14 mouse cellular contexts compared by ENCODE assay signal in genomic region chr3:93299832-93300231, GRCm38 (mm10). TPM values are rescaled to one million over a fixed set of nuclear protein-coding genes. Genes with fewer than 3 reads are reported as not detected.
"Had no signal": no experiment of that assay in that cellular context is flagged by ENCODE, and none has a peak within 500 bp of the region (broad histone marks: within the 10 kb centered on the region; RNA-seq: fewer than 3 reads in every experiment).

No protein-coding gene starts in this region.

- DNase-seq: kidney, adult 18-20 months; kidney, adult 9 months; kidney, postnatal 14 days; kidney, postnatal 4 days; liver, postnatal 0 days; lung, embryonic 14.5 days; thymus, adult 2 months; thymus, postnatal 14 days; thymus, postnatal 4 days had no signal

RNA-seq across cellular contexts. Expression of gene Hrnr, which starts 19.7 kb away (rescaled TPM):
- total RNA-seq: layer of hippocampus, adult 18-20 months; layer of hippocampus, postnatal 14 days; left cerebral cortex, adult 8-10 months; left cerebral cortex, postnatal 36 days had no signal

RNA-seq across cellular contexts. Expression of gene Flg, which starts 26.5 kb away (rescaled TPM):
- total RNA-seq: layer of hippocampus, adult 18-20 months; layer of hippocampus, postnatal 14 days; left cerebral cortex, adult 8-10 months; left cerebral cortex, postnatal 36 days; megakaryocyte, adult 5-6 weeks had no signal
